Mouse (Mus musculus) G1E (cell line): ENCODE data around the gene Gm43552. TPM values are rescaled to one million over a fixed set of nuclear protein-coding genes. Genes with fewer than 3 reads are reported as not detected.

Source experiments
- ATAC-seq: 2 replicates; pipeline ENCODE4 v1.8.0; 2016; ENCODE audit warnings: mild to moderate bottlenecking; ENCODE audit not compliant: insufficient number of reproducible peaks, poor library complexity, low FRiP score, severe bottlenecking; ENCODE audit errors: extremely low read depth
- DNase-seq: peaks from one replicate; pipeline ENCODE4 v3.0.0; 2012; ENCODE audit warnings: low spot score
- H3K27me3 ChIP-seq: 2 replicates; pipeline ENCODE4 v1.6.1; 2012; ENCODE audit warnings: mild to moderate bottlenecking, low read length, inconsistent platforms; ENCODE audit not compliant: insufficient read depth
- H3K36me3 ChIP-seq: replicated peaks from 2 replicates; pipeline ENCODE3; 2012; ENCODE audit warnings: mild to moderate bottlenecking, inconsistent platforms
- H3K4me1 ChIP-seq: 2 replicates; pipeline ENCODE4 v1.6.1; 2012; ENCODE audit warnings: low read depth, low read length, inconsistent platforms, mixed read lengths; ENCODE audit not compliant: insufficient read depth
- H3K4me3 ChIP-seq: 2 replicates; pipeline ENCODE4 v1.5.1; 2012; ENCODE audit warnings: low read depth, mild to moderate bottlenecking, inconsistent platforms, low read length, moderate library complexity, mixed read lengths
- H3K9me3 ChIP-seq: replicated peaks from 2 replicates; pipeline ENCODE4 v1.6.1; 2012; ENCODE audit warnings: inconsistent platforms
- CTCF ChIP-seq: IDR thresholded peaks from 2 replicates; pipeline ENCODE4 v1.5.1; 2012; ENCODE audit warnings: low read depth, low read length, inconsistent platforms, mixed read lengths
- GATA1 ChIP-seq: IDR thresholded peaks from 2 replicates; pipeline ENCODE4 v1.6.1; 2012; ENCODE audit warnings: borderline replicate concordance, low read length, inconsistent platforms, mixed read lengths
- GATA2 ChIP-seq: IDR thresholded peaks from 2 replicates; pipeline ENCODE4 v1.6.1; 2012; ENCODE audit warnings: low read depth, low read length, inconsistent platforms, borderline replicate concordance
- POLR2AphosphoS5 ChIP-seq: IDR thresholded peaks from 2 replicates; pipeline ENCODE4 v1.6.1; 2012; ENCODE audit warnings: low read depth, low read length, inconsistent platforms; ENCODE audit not compliant: insufficient replicate concordance
- TAL1 ChIP-seq: conservative IDR thresholded peaks from 2 replicates; pipeline ENCODE4 v1.6.1; 2012; ENCODE audit warnings: low read depth, low read length, inconsistent platforms, mixed read lengths
- polyA plus RNA-seq: library from polyadenylated mRNA; stranded (reverse); fragments of >175 nt; gene quantifications from 2 replicates; pipeline ENCODE4 v1.2.3, GENCODE M21; 2012
- total RNA-seq, 2 experiments: library from RNA; stranded (forward) in 1 of 2; stranded (reverse) in 1 of 2; fragments of 200-1000 nt in 1 of 2; fragments of >200 nt in 1 of 2; fragmentation: Nextera tagmentation in 1 of 2; gene quantifications; 2 replicates each; pipeline ENCODE4 v1.2.3; 2014 to 2017

The Gm43552 gene
- total and polyA plus RNA-seq, 3 experiments, result 17.8 TPM; not detected in 2

- peak overlapping the region; percentile 98 for H3K4me3 ChIP-seq
- H3K9me3 ChIP-seq, result no peaks in the 10 kb centered on the region
- ATAC-seq, result no peak
- H3K4me1 ChIP-seq, result peaks cover 30% of the 10 kb centered on the region
- DNase-seq, result no peak
- TF ChIP-seq GATA2, result no peak
- no peak for TF ChIP-seq GATA1
- TF ChIP-seq TAL1, result no peak
- no peaks in the 10 kb centered on the region for H3K27me3 ChIP-seq
- H3K36me3 ChIP-seq, result peaks cover 75% of the 10 kb centered on the region
These were observed 100.9 kb downstream of the Gm43552 start for GRCm38 (mm10) chr5:65391753-65392152.

DNA sequence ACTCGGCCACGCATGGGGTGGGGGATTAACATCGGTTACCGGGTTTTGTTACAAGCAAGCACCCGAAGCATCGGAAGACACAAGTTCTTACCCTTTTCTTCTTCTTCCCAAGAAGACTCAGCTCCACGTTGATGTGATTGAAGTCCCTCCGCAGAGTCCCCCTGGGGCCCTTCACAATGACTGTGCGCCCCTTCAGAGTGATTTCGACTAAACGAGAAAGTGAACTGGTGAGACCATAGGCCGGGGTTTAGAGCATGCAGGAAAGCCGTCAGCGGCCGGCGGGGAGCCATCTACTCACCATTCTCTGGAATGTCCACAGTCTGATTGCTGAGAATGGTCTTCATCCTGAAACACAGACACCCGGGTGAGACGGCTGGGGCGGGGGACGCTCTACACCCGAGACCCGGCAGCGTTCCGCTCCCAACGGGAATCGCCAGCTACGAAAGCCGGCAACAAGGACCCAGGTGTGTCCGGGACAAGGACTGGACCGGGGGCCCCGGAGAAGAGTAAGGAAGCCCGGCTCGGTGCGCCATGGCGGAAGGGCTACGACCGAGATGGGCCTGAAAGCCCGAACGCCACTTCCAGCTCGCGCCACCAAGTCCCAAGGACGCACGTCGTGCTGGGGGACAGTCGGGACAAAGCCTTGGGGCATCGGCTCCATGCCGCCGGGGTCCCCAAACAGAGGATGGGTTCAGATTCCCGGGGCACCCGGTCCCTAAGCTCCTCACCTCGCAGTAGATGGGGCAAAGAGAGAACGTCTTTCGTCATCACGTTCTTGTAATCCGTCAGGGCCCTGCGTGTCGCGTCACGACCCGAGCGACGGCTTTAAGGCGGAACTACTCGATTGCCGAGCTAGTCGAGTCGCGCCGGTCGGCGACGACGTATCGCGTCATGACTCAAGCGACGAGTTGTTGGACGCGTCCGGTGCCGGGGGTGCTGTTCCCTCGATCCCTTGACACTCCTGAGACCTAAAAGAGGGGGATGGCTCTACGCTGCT, 101.7 kb downstream of the Gm43552 start, which contains the start of the genes Rpl9 and Lias:
Rpl9 (minus strand) TSS at position 797 of the 997 bp plus-strand sequence.
Lias (plus strand) TSS at position 850 of the 997 bp plus-strand sequence.
- Histone ChIP-seq H3K36me3 (peaks cover 69% of the 10 kb centered on the region), H3K27me3 (no peaks in the 10 kb centered on the region), H3K4me1 (peaks cover 30% of the 10 kb centered on the region), H3K9me3 (no peaks in the 10 kb centered on the region), H3K4me3 (peak within 1 kb of the TSS; percentile 98)
- ATAC-seq, result peak; percentile 87
- peak; percentile 74 for DNase-seq
- no peak for TF ChIP-seq CTCF
- no peak for TF ChIP-seq GATA1
- TF ChIP-seq POLR2AphosphoS5, result no peak
- no peak for TF ChIP-seq TAL1
- TF ChIP-seq GATA2, result no peak

- H3K27me3 ChIP-seq, result no peaks in the 10 kb centered on the region
- peaks cover 17% of the 10 kb centered on the region for H3K4me1 ChIP-seq
- no peak overlapping the region for H3K4me3 ChIP-seq
- DNase-seq, result no peak
- peaks cover 40% of the 10 kb centered on the region for H3K36me3 ChIP-seq
- no peak for ATAC-seq
- TF ChIP-seq POLR2AphosphoS5 (peak; percentile 50; the same call in 1 of the 2 replicates), GATA1 (no peak), GATA2 (no peak)
- H3K9me3 ChIP-seq, result no peaks in the 10 kb centered on the region
These were observed 105.4 kb downstream of the Gm43552 start for GRCm38 (mm10) chr5:65387008-65387867.

DNA sequence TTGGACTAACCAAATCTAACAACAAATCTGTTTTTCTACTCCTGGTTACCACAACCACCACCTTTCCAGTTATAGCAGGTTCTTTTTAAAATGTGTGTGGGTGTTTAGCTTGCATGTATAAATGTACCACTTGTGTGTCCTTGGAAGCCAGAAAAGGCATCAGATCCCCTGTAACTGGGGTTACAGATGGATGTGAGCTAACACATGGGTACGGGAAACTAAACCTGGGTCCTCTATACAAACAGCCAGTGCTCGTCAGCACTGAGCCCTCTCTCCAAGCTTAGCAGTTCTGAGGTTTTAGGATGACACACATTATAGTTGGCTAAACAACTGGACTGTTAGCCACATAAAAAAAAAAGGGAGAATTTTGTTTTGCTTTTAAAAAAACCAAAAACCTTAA, 106.9 kb downstream of the Gm43552 start:
- peaks cover 17% of the 10 kb centered on the region for H3K4me1 ChIP-seq
- H3K36me3 ChIP-seq, result peaks cover 37% of the 10 kb centered on the region
- H3K4me3 ChIP-seq, result no peak overlapping the region
- DNase-seq, result no peak
- H3K27me3 ChIP-seq, result no peaks in the 10 kb centered on the region
- ATAC-seq, result no peak
- no peak for TF ChIP-seq GATA1
- TF ChIP-seq GATA2, result no peak
- TF ChIP-seq CTCF, result no peak
- TF ChIP-seq POLR2AphosphoS5, result no peak
- no peak for TF ChIP-seq TAL1
- no peaks in the 10 kb centered on the region for H3K9me3 ChIP-seq

Other genes with a start within 250 kb of the Gm43552 start
- 109 and 133 TPM in 2 replicates for gene Rfc1, start 157.2 kb downstream of the Gm43552 start, total RNA-seq (2014; fragmentation: Nextera tagmentation)
- gene Rfc1, start 157.2 kb downstream of the Gm43552 start, total RNA-seq (2017), result 98.5 and 111 TPM in 2 replicates
- gene Rfc1, start 157.2 kb downstream of the Gm43552 start, polyA plus RNA-seq, result 10.4 and 33.4 TPM in 2 replicates
- gene Klb, start 144.5 kb downstream of the Gm43552 start, total RNA-seq (2014; fragmentation: Nextera tagmentation), result not detected in 2 replicates
- gene Klb, start 144.5 kb downstream of the Gm43552 start, total RNA-seq (2017), result 0.05 and 0.17 TPM in 2 replicates
- gene Klb, start 144.5 kb downstream of the Gm43552 start, polyA plus RNA-seq, result not detected in 2 replicates
- 1,060 and 1,117 TPM in 2 replicates for gene Rpl9, start 101.4 kb downstream of the Gm43552 start, total RNA-seq (2014; fragmentation: Nextera tagmentation)
- gene Rpl9, start 101.4 kb downstream of the Gm43552 start, total RNA-seq (2017), result 2,141 and 2,380 TPM in 2 replicates
- gene Rpl9, start 101.4 kb downstream of the Gm43552 start, polyA plus RNA-seq, result 47.5 and 54.1 TPM in 2 replicates
- 53.3 and 60.7 TPM in 2 replicates for gene Lias, start 101.3 kb downstream of the Gm43552 start, total RNA-seq (2014; fragmentation: Nextera tagmentation)
- 40.3 and 53.1 TPM in 2 replicates for gene Lias, start 101.3 kb downstream of the Gm43552 start, total RNA-seq (2017)
- 5.4 and 10.8 TPM in 2 replicates for gene Lias, start 101.3 kb downstream of the Gm43552 start, polyA plus RNA-seq
- gene Ugdh, start 56.9 kb downstream of the Gm43552 start, total RNA-seq (2014; fragmentation: Nextera tagmentation), result 15.6 and 21.5 TPM in 2 replicates
- 33.9 and 43.7 TPM in 2 replicates for gene Ugdh, start 56.9 kb downstream of the Gm43552 start, total RNA-seq (2017)
- gene Ugdh, start 56.9 kb downstream of the Gm43552 start, polyA plus RNA-seq, result 2.7 and 3.3 TPM in 2 replicates
- gene Smim14, start 44.4 kb upstream of the Gm43552 start, total RNA-seq (2014; fragmentation: Nextera tagmentation), result 40.1 and 52.3 TPM in 2 replicates
- 61.6 and 64.6 TPM in 2 replicates for gene Smim14, start 44.4 kb upstream of the Gm43552 start, total RNA-seq (2017)
- gene Smim14, start 44.4 kb upstream of the Gm43552 start, polyA plus RNA-seq, result 9.2 and 10.6 TPM in 2 replicates
- 128 and 149 TPM in 2 replicates for gene Ube2k, start 44.4 kb upstream of the Gm43552 start, total RNA-seq (2014; fragmentation: Nextera tagmentation)
- 31.5 and 42.8 TPM in 2 replicates for gene Ube2k, start 44.4 kb upstream of the Gm43552 start, total RNA-seq (2017)
- gene Ube2k, start 44.4 kb upstream of the Gm43552 start, polyA plus RNA-seq, result 112 and 146 TPM in 2 replicates
- gene Pds5a, start 205.4 kb upstream of the Gm43552 start, total RNA-seq (2014; fragmentation: Nextera tagmentation), result 371 and 441 TPM in 2 replicates
- 386 and 434 TPM in 2 replicates for gene Pds5a, start 205.4 kb upstream of the Gm43552 start, total RNA-seq (2017)
- gene Pds5a, start 205.4 kb upstream of the Gm43552 start, polyA plus RNA-seq, result 22.9 and 26.0 TPM in 2 replicates